Mouse (Mus musculus): Measurements from ENCODE around the gene Zdhhc3.

The Zdhhc3 gene

DNA sequence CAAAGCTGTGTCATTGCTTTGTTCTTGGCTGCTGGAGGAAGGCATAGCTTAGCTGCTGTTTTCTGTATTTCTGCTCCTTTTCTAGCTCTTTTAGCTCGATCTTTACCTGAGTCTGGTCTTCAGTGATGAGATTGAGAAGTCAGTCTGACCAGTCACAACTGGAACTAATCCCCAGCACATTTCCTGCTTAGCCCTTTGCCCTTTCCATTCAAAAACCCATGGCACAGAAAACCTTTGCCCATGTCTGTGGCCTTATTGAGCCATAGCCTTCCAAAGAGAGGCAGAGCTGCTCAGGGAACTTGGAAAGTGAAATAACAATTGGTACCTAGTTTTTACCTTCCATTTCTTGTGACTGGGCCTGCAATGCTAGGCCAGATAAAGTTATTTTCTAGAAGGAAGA lies 2.6 kb upstream of the Zdhhc3 start:
- no peak for DNase-seq (ENCODE audit: extremely low spot score, low spot score)

DNA sequence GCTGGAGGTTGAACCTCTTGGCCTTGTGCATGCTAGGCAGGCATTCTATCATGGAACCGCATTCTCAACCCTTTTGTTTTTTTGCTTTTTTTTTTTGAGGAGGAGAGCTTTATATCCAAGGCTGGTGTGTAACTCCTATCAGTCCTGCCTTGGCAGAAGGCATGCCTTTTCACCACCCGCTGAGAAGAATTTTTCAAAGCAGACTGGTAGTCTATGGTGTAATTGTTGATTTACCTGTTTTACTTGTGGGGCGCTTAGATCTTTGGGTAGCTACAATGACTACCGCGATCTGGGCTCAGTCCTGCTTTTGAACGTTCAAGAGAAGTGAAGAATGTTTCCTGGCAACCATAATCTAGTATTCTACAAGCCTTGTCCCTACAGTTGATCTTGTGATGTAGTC lies 926 bp upstream of the Zdhhc3 start:
- no peak for DNase-seq (ENCODE audit: extremely low spot score, low spot score)

DNA sequence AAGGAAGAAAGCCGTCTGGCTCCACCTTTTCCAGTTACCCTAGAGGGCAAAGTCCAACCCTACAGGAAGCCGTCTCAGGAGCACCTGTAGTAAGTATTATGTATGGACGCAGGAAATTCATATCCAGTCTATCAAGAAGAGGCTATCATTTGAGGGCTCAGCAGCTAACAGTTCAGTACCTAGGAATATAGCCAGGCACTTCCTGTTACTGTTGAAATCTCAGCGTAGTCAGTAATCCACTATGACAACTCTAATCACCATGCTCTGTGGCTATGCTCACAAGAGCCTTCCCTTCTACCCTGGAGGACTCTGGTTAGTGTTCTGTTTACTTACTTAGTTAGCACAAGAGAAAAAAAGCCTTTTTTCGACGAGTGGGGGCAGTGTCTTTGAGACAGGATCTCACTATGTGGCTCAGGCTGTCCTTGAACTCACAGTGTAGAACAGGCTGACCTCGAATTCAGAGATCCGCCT lies 1.2 kb downstream of the Zdhhc3 start:
- no peak for DNase-seq (ENCODE audit: extremely low spot score, low spot score)

DNA sequence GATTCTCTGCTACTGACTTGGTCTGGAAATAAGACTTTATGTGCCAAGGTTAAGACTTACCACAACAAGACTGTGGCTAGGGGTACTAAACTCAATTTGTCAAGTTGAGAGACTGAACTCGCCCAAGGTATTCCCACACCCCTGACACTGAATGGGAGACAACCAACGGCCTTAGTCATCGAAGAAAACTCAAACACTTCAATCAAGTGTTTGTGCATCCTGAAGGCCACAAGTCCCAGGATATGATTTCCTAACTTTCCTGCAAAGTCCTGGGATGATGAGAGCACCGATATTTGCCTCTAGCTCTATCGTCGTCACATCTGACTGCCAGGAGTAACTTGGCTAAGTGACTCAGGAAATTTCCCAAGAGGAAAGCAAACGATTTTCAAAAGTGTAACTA lies 3.8 kb downstream of the Zdhhc3 start:
- DNase-seq (ENCODE audit: extremely low spot score, low spot score), result no peak

DNA sequence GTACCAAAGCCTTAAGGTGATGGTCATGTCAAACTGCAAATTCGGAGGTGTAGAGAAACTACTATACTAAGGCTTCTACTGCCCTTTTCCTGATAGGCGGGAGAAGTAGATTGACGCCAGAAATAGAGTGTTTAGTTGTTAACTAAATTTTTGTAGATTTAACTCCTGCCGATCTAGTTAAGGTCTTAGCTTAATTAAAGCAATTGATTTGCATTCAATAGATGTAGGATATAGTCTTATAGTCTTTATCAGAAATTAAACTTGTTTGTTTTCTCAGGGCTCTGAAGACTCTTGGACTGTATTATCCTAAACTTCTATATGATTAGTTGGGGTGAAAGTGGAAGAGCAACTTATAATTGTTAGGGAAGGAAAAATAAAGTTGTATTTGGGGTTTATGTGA lies 5.8 kb downstream of the Zdhhc3 start:
- no peak for DNase-seq (ENCODE audit: extremely low spot score, low spot score)

DNA sequence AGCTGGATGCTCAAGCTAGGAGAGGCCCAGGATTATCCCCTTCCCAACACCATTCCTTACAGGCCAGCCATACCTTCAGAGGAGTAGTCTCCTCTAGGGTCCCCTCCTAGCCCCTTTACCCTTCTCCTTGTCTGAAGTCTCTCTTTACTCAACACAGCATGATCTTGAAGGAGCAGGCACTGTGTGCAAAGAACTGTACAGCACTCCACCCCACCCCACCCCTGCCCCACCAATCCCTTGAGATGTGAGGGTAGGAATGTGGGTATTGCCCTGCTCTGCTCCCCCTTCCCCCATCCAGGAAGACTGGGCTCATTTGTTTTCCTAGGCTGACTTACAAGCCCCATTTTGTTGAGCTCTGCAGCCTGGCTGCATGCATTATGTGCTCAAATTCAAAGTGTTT lies 8.6 kb downstream of the Zdhhc3 start:
- DNase-seq (ENCODE audit: extremely low spot score, low spot score), result no peak

DNA sequence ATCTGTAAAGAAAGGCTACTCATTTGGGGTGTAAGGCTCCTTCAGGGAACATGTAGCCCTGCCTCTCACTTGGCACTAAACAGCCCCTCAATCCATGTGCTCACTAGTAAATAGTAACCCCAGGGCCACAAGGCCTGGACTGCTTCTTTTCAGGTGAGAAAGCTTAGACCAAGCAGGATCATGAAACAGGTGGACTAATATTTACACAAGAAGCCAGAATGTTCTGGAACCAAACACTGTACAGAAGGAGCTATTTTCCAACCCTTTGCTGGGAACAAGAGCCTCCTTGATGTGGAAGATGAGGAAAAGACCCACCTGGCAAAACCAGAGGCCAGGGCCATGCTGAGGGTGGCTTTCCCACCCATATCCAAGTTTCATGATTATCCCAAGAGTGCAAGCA lies 9.6 kb downstream of the Zdhhc3 start:
- no peak for DNase-seq (ENCODE audit: extremely low spot score, low spot score)

DNA sequence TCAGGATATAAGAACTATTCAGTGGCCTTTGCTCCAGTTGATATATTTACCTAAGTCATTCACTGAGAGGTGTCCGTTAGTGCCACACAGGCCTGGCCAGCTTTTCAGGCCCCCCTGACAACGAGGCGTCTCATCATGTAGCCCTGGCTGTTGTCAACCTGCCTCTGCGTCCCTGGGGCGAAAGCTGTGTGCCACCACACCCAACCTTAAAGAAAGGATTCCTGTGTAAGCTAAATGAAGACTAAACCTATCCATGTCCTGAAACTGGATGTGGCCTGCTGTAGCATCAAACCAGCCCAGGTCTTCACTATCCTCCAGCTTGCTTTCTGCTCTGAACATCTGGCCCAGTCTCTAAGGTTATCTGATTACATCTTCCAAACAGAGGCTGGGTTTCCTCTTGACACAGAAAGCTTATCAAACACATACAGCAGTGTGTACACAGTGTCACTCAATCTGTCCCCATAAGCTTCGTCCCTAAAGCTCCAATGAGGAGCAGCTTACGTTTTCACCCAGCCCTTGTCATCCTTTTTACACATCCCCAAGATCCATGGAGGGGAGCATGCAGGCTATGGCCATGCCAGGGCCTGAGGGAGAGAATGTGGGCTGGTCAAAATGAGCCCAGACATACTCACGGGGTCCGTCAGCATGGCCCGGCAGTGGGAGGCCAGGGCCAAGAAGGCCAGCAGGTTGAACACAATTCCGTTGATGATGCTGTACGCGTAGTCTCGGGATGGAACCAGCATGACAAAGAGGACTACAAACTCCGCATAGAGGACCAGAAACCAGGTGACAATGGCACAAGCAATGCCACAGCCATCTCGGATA lies 13.2 kb downstream of the Zdhhc3 start:
- no peak for DNase-seq (ENCODE audit: extremely low spot score, low spot score)

DNA sequence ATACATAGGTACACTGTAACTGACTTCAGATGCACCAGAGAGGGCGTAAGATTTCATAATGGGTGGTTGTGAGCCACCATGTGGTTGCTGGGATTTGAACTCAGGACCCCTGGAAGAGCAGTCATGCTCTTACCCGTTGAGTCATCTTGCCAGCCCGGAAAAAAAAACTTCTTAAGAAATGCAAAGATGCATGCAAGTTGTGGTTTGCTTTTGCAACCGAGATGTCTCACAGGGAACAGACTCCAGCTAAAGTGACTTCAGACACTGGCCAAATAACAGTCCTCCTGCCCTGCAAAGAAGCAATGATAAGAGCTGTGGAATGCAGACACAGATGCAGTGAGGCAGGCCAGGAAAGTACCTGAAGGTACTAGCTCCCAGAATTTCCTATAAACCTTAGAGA lies 22.2 kb downstream of the Zdhhc3 start:
- DNase-seq (ENCODE audit: extremely low spot score, low spot score), result no peak

DNA sequence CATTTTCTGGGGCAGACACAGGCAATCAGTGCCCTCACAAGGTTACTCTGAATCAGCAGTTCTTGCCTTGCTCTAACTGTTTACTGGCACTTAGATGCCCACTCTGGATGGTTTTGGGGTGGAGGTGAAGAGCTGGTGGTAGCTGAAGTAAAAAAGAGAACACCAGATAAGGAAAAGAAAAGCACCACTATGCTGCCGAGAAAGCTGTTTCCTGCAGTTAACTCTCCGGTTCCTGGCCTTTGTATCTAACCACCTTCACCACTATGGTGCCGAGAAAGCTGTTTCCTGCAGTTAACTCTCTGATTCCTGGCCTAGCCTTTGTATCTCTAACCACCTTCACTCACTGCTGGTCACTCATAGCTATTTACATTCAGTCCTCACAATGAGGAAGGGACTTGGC lies 25.4 kb downstream of the Zdhhc3 start:
- DNase-seq (ENCODE audit: extremely low spot score, low spot score), result no peak

DNA sequence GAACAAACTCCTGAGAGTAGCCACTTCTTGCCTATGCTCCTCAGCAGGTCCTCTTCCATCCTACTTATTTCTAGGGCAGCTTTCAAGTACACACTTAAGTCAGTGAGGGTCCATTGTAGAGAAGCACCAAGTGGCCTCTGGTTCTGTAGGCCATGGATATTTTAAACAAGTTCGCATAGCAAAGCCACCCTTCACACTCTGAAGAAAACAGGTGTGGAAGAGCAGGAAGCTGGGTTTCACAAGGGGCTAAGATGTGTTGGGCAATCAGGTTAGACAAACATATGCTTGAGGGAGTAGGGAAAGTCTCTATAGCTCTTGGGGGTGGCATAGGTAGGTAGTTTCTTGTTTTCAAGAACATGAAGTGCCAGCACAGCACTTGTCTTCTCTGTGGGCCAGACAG lies 27.6 kb downstream of the Zdhhc3 start:
- no peak for DNase-seq (ENCODE audit: extremely low spot score, low spot score)

DNA sequence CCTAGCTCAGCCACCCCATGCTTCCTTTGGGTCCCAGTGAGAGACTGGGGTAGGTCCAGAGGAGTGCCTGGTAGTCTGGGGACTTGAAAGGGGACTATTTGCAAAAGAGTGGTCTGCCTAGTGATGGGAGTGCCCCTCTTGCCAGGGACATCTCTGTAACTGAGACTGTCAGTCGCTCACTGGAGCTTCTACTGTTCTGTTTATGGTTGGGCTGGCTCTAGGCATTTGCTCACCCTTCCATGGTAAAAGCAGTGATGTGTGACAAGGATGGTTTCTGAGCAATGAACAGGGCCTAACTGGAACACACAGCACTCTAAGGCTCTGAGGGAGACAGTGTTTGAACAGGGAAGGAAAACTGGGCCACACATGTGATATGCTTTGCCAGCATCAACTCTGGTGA lies 32.2 kb downstream of the Zdhhc3 start:
- no peak for DNase-seq (ENCODE audit: extremely low spot score, low spot score)

DNA sequence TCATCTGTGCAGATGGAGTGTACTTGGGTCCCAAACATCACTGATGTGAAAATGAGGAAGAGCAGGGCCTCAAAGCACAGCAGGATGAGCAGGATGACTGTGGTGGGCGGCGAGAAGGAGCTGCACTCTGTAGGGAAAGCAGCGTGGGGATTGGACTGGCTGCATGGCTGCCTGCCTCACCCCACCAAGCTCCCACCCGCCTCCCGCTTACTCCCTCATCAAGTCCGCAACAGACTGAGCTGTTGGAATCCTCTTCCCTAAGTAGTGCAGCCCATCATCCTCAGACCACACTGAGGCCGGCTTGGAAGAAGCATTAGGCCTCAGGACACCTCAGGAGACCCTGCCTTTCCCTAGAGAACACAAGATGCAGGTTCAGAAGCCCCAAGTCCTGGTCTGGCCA lies 32.6 kb downstream of the Zdhhc3 start:
- no peak for DNase-seq (ENCODE audit: extremely low spot score, low spot score)

DNA sequence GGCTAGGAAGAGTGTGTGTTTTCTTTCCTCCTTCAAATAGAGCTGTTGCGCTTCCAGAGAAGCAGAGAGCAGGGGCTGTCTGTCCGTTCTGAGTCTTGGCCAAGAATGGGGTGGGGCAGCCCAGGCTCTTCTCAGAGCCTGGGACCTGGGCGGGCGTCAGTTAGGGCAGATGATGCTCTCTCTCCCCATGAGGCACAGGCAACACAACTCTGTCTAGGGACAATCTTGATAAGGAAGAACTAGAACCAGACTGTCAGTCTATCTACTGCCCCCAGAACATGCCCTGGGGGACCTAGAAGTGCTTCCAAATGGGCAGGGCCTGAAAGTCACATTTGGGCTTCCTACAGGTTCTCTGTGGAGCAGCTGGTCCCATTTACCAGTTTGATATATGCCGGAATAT lies 33.9 kb downstream of the Zdhhc3 start:
- DNase-seq (ENCODE audit: extremely low spot score, low spot score), result no peak

DNA sequence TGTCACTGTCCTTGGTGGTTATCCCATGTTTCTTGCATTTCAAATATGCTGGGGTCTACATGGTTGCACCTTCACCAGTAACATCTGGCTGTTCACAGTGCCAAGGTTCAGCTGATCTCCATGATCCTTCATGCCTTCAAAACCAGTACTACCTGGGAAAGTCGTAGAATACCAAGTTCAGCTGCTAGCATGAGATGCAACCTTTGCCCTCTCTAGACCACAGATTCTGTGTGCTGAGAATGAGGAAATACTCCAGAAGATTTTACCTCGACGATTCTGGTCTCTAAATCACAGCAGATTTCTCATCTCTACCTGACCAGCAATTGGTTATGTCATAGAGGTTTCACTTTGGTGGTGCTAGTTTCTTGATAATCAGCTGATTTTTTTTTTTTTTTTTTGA lies 52.8 kb downstream of the Zdhhc3 start:
- no peak for DNase-seq (ENCODE audit: extremely low spot score, low spot score)

DNA sequence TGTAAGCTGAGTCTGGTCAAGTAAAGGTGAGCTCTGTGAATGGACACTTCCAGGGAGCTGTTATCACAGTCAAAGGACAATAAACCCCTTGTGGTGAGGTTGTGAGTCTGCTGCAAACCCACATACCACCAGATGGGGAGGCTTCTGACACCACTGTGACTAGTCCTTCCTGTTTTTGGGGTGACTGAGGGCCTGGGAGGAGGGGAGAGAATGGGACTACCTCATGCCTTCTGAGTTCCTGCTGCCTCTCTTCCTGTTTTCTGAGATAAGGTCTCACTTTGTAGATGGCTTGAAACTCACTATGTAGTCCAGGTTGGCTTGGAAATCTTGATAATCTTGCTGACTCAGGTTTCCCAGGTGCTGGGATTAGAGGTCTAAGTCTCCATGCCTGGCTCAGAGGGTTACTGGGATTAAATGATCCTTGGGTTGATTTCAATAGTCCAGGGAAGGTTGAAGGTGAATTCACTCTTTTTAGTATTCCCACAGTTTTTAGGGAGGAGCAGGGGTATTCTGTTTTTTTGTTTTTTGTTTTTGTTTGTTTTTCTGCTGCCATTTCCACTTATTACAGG lies 54.2 kb downstream of the Zdhhc3 start:
- DNase-seq (ENCODE audit: extremely low spot score, low spot score), result no peak

DNA sequence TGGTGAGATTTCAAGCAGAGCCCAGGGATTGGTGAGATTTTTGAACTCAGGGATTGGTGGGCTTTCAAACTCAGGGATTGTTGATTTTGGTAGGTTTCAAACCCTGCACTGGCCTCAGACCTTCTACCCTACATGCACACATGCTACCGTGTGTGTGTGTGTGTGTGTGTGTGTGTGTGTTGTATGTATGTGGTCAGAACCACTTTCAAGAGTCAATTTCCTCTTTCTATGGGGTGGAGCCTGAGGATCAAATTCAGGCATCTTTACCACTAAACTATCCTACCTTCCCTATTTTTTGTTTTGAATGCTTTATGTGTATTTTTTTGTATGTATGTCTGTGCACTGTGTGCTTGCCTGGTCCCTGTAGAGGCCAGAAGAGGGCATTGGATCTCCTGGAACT lies 65.3 kb downstream of the Zdhhc3 start:
- no peak for DNase-seq (ENCODE audit: extremely low spot score, low spot score)

DNA sequence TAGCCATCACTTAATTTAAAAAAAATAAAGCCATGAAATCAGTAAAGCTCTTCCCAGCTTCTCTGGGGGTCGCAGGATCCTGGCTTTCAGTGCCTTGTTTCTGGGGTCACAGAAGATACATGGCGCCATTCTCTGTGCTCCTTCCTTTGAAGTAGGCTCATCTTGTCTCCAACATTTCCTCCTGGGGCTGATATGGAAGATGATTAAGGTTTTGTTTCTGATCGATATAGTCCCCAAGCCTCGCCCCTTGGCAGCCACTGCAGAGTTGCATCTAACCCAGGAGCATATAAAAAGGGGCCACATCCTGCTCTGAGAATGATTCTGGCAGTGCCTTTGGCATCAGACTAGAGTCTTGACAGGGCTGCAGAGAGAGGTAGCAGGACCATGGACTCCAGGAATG lies 78.6 kb downstream of the Zdhhc3 start, which contains the start of gene Tgm4:
Tgm4 (plus strand) TSS at position 301 of the 400 bp plus-strand sequence.
- DNase-seq (ENCODE audit: extremely low spot score, low spot score), result no peak

DNA sequence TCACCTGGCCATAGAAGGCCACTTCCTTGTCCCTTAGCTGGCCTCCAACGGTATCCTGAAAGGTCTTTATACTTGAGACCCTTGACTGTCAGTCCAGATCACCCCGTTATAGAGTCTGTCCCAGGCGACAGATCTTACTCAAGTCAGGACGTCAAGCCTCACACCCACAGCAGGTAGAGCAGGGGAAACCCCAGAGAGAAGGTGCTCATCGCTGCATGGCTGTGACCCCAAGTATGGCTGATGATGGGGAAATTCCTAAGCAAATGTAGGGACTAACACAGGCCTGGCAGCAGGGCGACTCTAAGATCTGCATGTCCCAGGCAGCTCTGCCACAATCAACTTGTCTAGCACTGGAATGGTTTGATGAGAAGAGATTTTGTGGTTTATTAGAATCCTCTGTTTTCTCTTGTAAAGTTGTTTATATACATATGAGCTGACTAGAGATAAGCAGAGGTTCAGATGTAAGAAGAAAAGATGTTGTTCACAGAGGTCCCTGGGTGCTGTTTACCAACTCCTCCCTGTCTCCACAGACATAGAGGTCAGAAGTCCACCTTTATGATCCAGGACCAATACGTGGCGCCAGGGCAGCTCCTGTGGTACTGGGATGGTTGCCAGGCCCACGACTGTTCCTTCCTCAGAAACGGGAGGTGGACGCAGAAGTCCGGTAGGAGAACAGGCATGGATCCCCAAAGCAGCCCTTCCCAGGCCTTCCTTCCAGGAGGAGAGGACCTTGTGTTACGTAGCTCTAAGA lies 81.3 kb downstream of the Zdhhc3 start:
- no peak for DNase-seq (ENCODE audit: extremely low spot score, low spot score)

DNA sequence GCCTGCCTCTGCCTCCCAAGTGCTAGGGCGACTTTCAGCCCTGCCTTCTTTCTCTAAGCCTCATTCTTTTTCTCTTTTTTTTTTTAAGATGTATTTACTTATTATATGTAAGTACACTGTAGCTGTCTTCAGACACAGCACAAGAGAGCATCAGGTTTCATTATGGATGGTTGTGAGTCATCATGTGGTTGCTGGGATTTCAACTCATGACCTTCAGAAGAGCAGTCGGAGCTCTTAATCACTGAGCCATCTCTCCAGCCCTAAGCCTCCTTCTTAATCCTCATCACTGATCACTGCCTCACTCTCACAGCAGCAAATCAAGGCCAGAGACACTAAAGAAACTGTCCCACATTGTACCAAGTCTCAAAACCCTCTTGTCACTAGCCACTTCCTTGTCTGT lies 88.8 kb downstream of the Zdhhc3 start:
- no peak for DNase-seq (ENCODE audit: extremely low spot score, low spot score)

DNA sequence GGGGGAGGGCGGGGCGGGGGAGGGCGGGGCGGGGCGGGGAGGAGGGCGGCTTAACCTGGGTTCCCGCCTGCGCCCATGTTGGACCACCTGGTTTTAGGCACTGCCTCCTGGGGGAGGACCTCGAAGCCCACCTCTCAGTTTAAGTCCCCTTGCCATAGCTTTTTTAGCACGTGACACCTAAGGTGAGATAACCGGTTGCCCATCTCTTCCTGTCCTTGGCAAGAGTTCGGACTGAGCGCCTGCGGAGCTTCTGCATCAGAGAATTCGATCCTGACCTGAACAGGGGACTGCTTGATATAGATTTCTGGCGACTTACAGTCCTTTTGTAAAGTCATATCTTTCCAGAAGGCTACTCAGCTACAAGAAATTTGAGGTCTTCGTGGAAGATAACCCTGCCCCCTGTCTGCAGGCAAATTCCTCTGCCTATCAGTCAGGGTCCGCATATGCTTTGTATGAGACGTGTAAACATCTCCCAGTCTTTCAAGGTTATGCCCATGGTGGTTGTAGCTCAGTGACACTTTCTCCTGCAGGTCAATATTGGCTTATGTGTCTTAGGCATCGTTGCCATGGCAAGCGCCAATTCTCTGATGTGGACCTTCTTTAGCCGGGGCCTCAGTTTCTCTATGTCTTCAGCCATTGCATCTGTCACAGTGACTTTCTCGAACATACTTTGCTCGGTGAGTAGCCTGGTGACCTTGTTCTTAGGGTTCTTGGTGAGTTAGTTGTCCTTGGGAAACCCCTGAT lies 91.2 kb downstream of the Zdhhc3 start:
- no peak for DNase-seq (ENCODE audit: extremely low spot score, low spot score)

All from neural tube, embryonic 10.5 days (tissue).